Mouse (Mus musculus): ENCODE measurements at regions not wholly inside any gene's neighbourhood (a gene's known extent, or its start where the extent isn't known, plus 50 kb on each side); places are given as distances from the start of the nearest gene placed in this dataset.

- Histone ChIP-seq H3K4me3 (ENCODE audit: low read depth, low read length) (no peak overlapping the region), H3K4me1 (replicated peaks; ENCODE audit: control insufficient read depth, insufficient read depth) (no peaks in the 10 kb centered on the region), H3K27me3 (ENCODE audit: control insufficient read depth, insufficient read depth, low read length) (no peaks in the 10 kb centered on the region), H3K4me2 (replicated peaks; ENCODE audit: low read depth) (no peak overlapping the region), H3K27ac (replicated peaks) (no peak overlapping the region), H3K36me3 (ENCODE audit: control insufficient read depth, insufficient read depth, low read length) (no peaks in the 10 kb centered on the region), H3K9ac (ENCODE audit: low read length) (no peak overlapping the region), H3K9me3 (ENCODE audit: control insufficient read depth, low read length) (no peaks in the 10 kb centered on the region)
- TF ChIP-seq EP300 (optimal IDR thresholded peaks at IDR 0.05) (no peak), CTCF (IDR thresholded peaks at IDR 0.05; ENCODE audit: low read depth) (peak; percentile 60)
- DNase-seq (ENCODE audit: low spot score) (no peak), ATAC-seq (ENCODE audit: low FRiP score, low TSS enrichment) (no peak)
- WGBS, result 47% methylated on average over 3 of the region's 3 CpGs
Observed at GRCm38 (mm10) chr6:55781146-55781545, 55.5 kb upstream of the Itprid1 start.

DNA sequence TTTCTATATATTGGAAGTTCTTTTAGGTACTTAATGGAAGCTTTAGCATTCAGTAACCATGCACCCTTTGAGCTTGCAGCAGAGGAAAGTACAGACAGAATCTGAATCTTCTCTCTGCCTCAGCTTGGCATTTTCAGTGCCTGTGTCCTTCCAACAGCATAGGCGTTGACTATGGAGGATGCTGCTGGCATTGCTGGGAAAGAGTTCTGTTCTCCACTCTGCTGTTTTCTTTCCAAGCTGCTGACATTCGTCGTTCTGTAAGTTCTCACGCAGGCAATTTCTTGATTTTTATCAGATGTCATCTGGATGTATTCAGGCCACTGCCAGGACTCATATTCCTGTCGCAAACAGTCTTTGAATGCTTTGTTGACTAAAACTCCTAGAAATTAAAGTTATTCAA is 61.2 kb upstream of the Itprid1 start:
- Histone ChIP-seq H3K9me3 (ENCODE audit: control insufficient read depth, low read length) (no peaks in the 10 kb centered on the region), H3K9ac (ENCODE audit: low read length) (no peak overlapping the region), H3K4me2 (replicated peaks; ENCODE audit: low read depth) (no peak overlapping the region), H3K4me1 (replicated peaks; ENCODE audit: control insufficient read depth, insufficient read depth) (no peaks in the 10 kb centered on the region), H3K36me3 (ENCODE audit: control insufficient read depth, insufficient read depth, low read length) (no peaks in the 10 kb centered on the region), H3K27ac (replicated peaks) (no peak overlapping the region), H3K4me3 (ENCODE audit: low read depth, low read length) (no peak overlapping the region), H3K27me3 (ENCODE audit: control insufficient read depth, insufficient read depth, low read length) (no peaks in the 10 kb centered on the region)
- TF ChIP-seq CTCF (IDR thresholded peaks at IDR 0.05; ENCODE audit: low read depth), result no peak
- TF ChIP-seq EP300 (optimal IDR thresholded peaks at IDR 0.05), result no peak
- no peak for DNase-seq (ENCODE audit: low spot score)
- no peak for ATAC-seq (ENCODE audit: low FRiP score, low TSS enrichment)
- 65% methylated on average over 5 of the region's 5 CpGs for WGBS

- no peaks in the 10 kb centered on the region for H3K4me1 ChIP-seq (replicated peaks; ENCODE audit: control insufficient read depth, insufficient read depth)
- no peak for ATAC-seq (ENCODE audit: low FRiP score, low TSS enrichment)
- H3K9me3 ChIP-seq (ENCODE audit: control insufficient read depth, low read length), result no peaks in the 10 kb centered on the region
- H3K36me3 ChIP-seq (ENCODE audit: control insufficient read depth, insufficient read depth, low read length), result no peaks in the 10 kb centered on the region
- no peak overlapping the region for H3K4me2 ChIP-seq (replicated peaks; ENCODE audit: low read depth)
- H3K9ac ChIP-seq (ENCODE audit: low read length), result no peak overlapping the region
- no peaks in the 10 kb centered on the region for H3K27me3 ChIP-seq (ENCODE audit: control insufficient read depth, insufficient read depth, low read length)
- no peak for DNase-seq (ENCODE audit: low spot score)
- no peak overlapping the region for H3K27ac ChIP-seq (replicated peaks)
- WGBS, result 34% methylated on average over 8 of the region's 8 CpGs
- no peak overlapping the region for H3K4me3 ChIP-seq (ENCODE audit: low read depth, low read length)
- TF ChIP-seq CTCF (IDR thresholded peaks at IDR 0.05; ENCODE audit: low read depth) (no peak), EP300 (optimal IDR thresholded peaks at IDR 0.05) (no peak)
Observed at GRCm38 (mm10) chr6:55770341-55770740, 66.4 kb upstream of the Itprid1 start.

DNA sequence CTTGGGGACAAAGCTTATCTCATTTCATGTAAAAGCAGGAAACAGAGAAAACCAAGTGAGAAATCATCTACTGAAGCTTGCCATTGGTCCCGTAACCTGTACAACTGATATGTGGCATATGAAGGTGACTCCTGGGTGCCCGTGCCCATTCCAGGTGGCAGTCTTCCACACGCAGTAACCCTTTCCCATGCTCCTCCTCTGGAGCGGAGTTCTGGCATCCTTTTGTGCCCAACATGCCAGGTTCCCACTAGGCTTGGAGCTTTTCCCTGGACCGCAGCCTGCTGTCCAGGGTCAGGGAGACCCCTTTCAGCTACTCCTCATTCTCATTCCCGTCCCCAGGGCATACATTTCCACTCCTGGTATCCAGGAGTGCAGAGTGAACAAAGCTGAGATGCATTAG is 74.4 kb upstream of the Neurod6 start:
- no peaks in the 10 kb centered on the region for H3K27me3 ChIP-seq (ENCODE audit: control insufficient read depth, insufficient read depth, low read length)
- no peak overlapping the region for H3K9ac ChIP-seq (ENCODE audit: low read length)
- H3K27ac ChIP-seq (replicated peaks), result no peak overlapping the region
- no peak overlapping the region for H3K4me2 ChIP-seq (replicated peaks; ENCODE audit: low read depth)
- H3K9me3 ChIP-seq (ENCODE audit: control insufficient read depth, low read length), result no peaks in the 10 kb centered on the region
- DNase-seq (ENCODE audit: low spot score), result no peak
- WGBS, result 88% methylated on average over 6 of the region's 6 CpGs
- TF ChIP-seq CTCF (IDR thresholded peaks at IDR 0.05; ENCODE audit: low read depth) (no peak), EP300 (optimal IDR thresholded peaks at IDR 0.05) (no peak)
- no peaks in the 10 kb centered on the region for H3K36me3 ChIP-seq (ENCODE audit: control insufficient read depth, insufficient read depth, low read length)
- H3K4me1 ChIP-seq (replicated peaks; ENCODE audit: control insufficient read depth, insufficient read depth), result no peaks in the 10 kb centered on the region
- H3K4me3 ChIP-seq (ENCODE audit: low read depth, low read length), result no peak overlapping the region
- ATAC-seq (ENCODE audit: low FRiP score, low TSS enrichment), result no peak

- no peak for TF ChIP-seq CTCF (IDR thresholded peaks at IDR 0.05; ENCODE audit: low read depth)
- TF ChIP-seq EP300 (optimal IDR thresholded peaks at IDR 0.05), result no peak
- Histone ChIP-seq H3K4me3 (ENCODE audit: low read depth, low read length) (no peak overlapping the region), H3K27me3 (ENCODE audit: control insufficient read depth, insufficient read depth, low read length) (no peaks in the 10 kb centered on the region), H3K9ac (ENCODE audit: low read length) (no peak overlapping the region), H3K9me3 (ENCODE audit: control insufficient read depth, low read length) (no peaks in the 10 kb centered on the region), H3K4me1 (replicated peaks; ENCODE audit: control insufficient read depth, insufficient read depth) (no peaks in the 10 kb centered on the region), H3K36me3 (ENCODE audit: control insufficient read depth, insufficient read depth, low read length) (no peaks in the 10 kb centered on the region), H3K4me2 (replicated peaks; ENCODE audit: low read depth) (no peak overlapping the region), H3K27ac (replicated peaks) (no peak overlapping the region)
- ATAC-seq (ENCODE audit: low FRiP score, low TSS enrichment) (no peak), DNase-seq (ENCODE audit: low spot score) (no peak)
- 87% methylated on average over 11 of the region's 11 CpGs for WGBS
Observed at GRCm38 (mm10) chr6:55750831-55751230, 69.8 kb upstream of the Neurod6 start.

DNA sequence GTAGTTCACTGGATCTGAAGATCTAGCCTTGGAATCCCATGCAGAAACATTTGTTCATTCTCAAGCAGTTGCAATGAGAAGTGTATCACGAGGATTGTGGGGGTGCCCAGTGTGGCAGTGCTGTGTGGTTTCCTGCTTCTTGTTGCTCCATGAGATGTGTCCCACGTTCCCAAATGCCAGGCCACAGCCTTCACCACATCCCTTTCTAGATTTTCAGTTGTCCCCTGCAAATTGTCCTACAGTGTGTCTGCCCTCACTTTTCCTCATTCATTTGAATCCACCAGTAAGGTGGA is 64.7 kb upstream of the Neurod6 start:
- WGBS, result 50% methylated on average over 2 of the region's 2 CpGs
- Histone ChIP-seq H3K4me3 (ENCODE audit: low read depth, low read length) (no peak overlapping the region), H3K27me3 (ENCODE audit: control insufficient read depth, insufficient read depth, low read length) (no peaks in the 10 kb centered on the region), H3K36me3 (ENCODE audit: control insufficient read depth, insufficient read depth, low read length) (no peaks in the 10 kb centered on the region), H3K9ac (ENCODE audit: low read length) (no peak overlapping the region), H3K4me2 (replicated peaks; ENCODE audit: low read depth) (no peak overlapping the region), H3K4me1 (replicated peaks; ENCODE audit: control insufficient read depth, insufficient read depth) (no peaks in the 10 kb centered on the region), H3K27ac (replicated peaks) (no peak overlapping the region), H3K9me3 (ENCODE audit: control insufficient read depth, low read length) (no peaks in the 10 kb centered on the region)
- TF ChIP-seq CTCF (IDR thresholded peaks at IDR 0.05; ENCODE audit: low read depth) (no peak), EP300 (optimal IDR thresholded peaks at IDR 0.05) (no peak)
- no peak for DNase-seq (ENCODE audit: low spot score)
- no peak for ATAC-seq (ENCODE audit: low FRiP score, low TSS enrichment)

Measured in stomach, postnatal 0 days (tissue).